Mouse (Mus musculus): ENCODE measurements around the gene Frmd5.

DNA sequence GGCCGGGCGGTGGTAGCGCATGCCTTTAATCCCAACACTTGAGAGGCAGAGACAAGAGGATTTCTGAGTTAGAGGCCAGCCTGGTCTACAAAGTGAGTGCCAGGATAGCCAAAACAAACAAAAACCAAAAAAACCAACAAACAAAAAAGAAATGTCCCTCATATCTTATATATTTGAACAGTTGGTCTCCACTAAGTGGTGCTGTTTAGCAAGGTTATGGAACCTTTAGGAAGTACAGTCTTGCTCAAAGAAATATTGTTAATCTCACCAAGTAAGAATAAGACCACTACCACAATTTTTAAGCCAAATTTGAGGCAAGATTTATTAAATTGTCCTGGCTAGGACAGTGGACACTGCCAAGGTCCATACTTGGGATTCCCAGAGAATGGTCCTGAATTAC lies 34.6 kb upstream of the Frmd5 start:
- TF ChIP-seq POLR2A (IDR thresholded peaks at IDR 0.05; ENCODE audit: low read depth, low read length) (no peak), CTCF (IDR thresholded peaks at IDR 0.05; ENCODE audit: extremely low read depth, insufficient read length, insufficient replicate concordance, low read depth, low read length) (no peak)
